Mouse (Mus musculus): ENCODE measurements at regions not wholly inside any gene's neighbourhood (a gene's known extent, or its start where the extent isn't known, plus 50 kb on each side); places are given as distances from the start of the nearest gene placed in this dataset.

DNA sequence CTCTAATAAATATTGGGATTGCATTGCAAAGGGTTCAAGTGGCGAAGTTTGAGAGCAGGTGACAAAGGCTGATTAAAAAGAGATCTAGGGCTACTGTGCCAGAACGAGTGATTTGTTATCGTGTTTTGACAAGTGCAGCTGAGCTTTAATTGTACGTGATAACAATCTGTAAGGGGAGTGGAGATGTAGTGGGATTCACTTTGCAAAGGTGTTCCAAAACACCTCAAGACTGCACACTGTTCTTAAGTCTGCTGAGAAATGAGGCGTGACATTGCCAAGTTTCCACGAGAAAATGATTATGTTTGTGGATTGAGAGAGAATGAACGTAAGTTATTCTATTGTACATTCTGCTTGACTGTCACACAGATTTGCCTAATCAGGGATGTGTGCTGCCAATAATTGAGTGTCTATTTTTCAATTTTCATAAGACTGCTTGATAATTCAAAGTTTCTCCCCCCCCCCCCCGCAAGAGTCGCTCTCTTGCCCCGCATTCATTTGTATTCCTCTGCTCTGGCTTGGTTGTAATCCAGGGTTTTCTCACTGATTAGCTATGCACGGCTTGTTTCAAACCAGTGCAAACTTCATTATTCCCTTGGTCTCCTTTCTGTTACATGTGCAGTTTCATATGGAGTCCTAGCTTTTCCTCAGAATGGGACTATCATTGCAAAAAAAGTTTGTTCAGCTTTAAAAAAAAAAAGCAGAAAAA is 385.7 kb downstream of the Olfm4 start:
- H3K4me3 ChIP-seq (ENCODE audit: control insufficient read depth, low read depth, low read length): no peak overlapping the region
- H3K4me1 ChIP-seq (ENCODE audit: control insufficient read depth, insufficient read depth, low read length): no peaks in the 10 kb centered on the region
- TF ChIP-seq POLR2A (IDR thresholded peaks at IDR 0.05; ENCODE audit: control insufficient read depth, low read depth, low read length) (no peak), CTCF (IDR thresholded peaks at IDR 0.05; ENCODE audit: control insufficient read depth, insufficient read depth, insufficient replicate concordance, low read depth, low read length) (no peak)
- H3K27ac ChIP-seq (ENCODE audit: control insufficient read depth, insufficient read depth, low read depth, low read length): no peak overlapping the region
- H3K36me3 ChIP-seq (ENCODE audit: control insufficient read depth, insufficient read depth, low read length): no peaks in the 10 kb centered on the region
- no peaks in the 10 kb centered on the region for H3K27me3 ChIP-seq (ENCODE audit: control insufficient read depth, insufficient read depth, low read length)

DNA sequence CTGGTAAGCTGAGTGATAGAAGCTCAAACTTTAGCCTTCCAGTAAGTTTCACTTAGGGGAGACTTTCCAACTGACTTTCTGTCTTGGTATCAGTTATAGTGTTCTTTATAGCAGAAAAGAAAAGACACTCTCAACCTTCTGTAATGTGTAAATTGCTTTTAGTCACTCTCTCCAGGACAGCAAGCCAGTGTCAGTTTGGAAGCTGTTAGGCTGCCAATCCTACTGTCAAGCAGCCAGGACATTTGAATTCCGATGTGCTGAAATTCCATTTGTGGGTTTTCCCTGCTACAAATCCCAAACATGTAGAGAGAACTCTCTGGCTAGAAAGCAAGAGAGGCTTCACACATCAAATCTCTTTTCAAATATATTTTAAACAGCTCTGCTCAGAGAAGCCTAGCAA is 390.4 kb downstream of the Olfm4 start:
- TF ChIP-seq POLR2A (IDR thresholded peaks at IDR 0.05; ENCODE audit: control insufficient read depth, low read depth, low read length) (no peak), CTCF (IDR thresholded peaks at IDR 0.05; ENCODE audit: control insufficient read depth, insufficient read depth, insufficient replicate concordance, low read depth, low read length) (no peak)

DNA sequence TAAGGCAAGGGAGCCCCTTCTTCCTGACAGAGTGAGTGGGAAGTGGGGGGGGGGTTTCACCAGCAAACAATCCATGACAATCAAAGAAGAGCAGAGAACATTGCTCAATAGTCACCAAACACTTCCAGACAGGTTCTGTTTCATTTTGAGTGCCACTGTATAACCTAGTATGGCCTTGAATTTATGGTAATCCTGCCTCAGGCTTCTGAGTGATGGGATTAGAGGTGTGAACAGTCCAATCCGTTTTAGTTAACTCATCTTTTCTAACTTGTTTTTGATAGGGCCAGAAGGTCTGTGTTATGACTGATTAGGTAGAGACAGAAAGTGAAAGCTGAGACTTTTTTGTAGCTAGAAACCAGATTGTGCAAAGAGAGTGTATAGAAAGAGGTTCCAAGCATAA is 393.2 kb downstream of the Olfm4 start:
- Histone ChIP-seq H3K27ac (ENCODE audit: control insufficient read depth, insufficient read depth, low read depth, low read length) (no peak overlapping the region), H3K4me1 (ENCODE audit: control insufficient read depth, insufficient read depth, low read length) (no peaks in the 10 kb centered on the region), H3K27me3 (ENCODE audit: control insufficient read depth, insufficient read depth, low read length) (no peaks in the 10 kb centered on the region), H3K4me3 (ENCODE audit: control insufficient read depth, low read depth, low read length) (no peak overlapping the region), H3K36me3 (ENCODE audit: control insufficient read depth, insufficient read depth, low read length) (no peaks in the 10 kb centered on the region)
- TF ChIP-seq CTCF (IDR thresholded peaks at IDR 0.05; ENCODE audit: control insufficient read depth, insufficient read depth, insufficient replicate concordance, low read depth, low read length) (no peak), POLR2A (IDR thresholded peaks at IDR 0.05; ENCODE audit: control insufficient read depth, low read depth, low read length) (no peak)

More for the DNA sequence above, 390.4 kb downstream of the Olfm4 start:
- no peaks in the 10 kb centered on the region for H3K4me1 ChIP-seq (ENCODE audit: control insufficient read depth, insufficient read depth, low read length)
- no peak overlapping the region for H3K27ac ChIP-seq (ENCODE audit: control insufficient read depth, insufficient read depth, low read depth, low read length)
- no peak overlapping the region for H3K4me3 ChIP-seq (ENCODE audit: control insufficient read depth, low read depth, low read length)
- no peaks in the 10 kb centered on the region for H3K36me3 ChIP-seq (ENCODE audit: control insufficient read depth, insufficient read depth, low read length)
- no peaks in the 10 kb centered on the region for H3K27me3 ChIP-seq (ENCODE audit: control insufficient read depth, insufficient read depth, low read length)

DNA sequence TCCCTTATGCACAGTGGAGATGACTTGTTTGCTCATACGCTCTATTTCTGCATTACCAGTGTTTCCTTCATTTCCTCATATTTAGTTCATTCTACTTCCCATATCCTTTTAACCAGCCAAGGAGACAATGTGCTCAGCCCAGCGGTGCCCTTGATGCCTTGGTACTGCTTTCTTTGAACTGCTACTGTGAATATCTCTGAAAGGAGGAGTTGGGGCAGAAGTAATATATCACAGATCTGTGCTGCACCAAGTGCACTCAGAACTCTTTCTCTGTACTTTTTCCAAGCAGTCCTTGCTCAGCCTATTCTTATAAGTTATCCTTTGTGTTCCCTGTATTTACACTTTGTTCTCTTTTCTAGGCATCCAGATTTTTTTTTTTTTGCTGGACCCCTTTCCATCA is 407.5 kb downstream of the Olfm4 start:
- H3K27me3 ChIP-seq (ENCODE audit: control insufficient read depth, insufficient read depth, low read length): no peaks in the 10 kb centered on the region
- TF ChIP-seq POLR2A (IDR thresholded peaks at IDR 0.05; ENCODE audit: control insufficient read depth, low read depth, low read length): no peak
- TF ChIP-seq CTCF (IDR thresholded peaks at IDR 0.05; ENCODE audit: control insufficient read depth, insufficient read depth, insufficient replicate concordance, low read depth, low read length): no peak
- no peak overlapping the region for H3K4me3 ChIP-seq (ENCODE audit: control insufficient read depth, low read depth, low read length)
- H3K36me3 ChIP-seq (ENCODE audit: control insufficient read depth, insufficient read depth, low read length): no peaks in the 10 kb centered on the region
- no peak overlapping the region for H3K27ac ChIP-seq (ENCODE audit: control insufficient read depth, insufficient read depth, low read depth, low read length)
- no peaks in the 10 kb centered on the region for H3K4me1 ChIP-seq (ENCODE audit: control insufficient read depth, insufficient read depth, low read length)

DNA sequence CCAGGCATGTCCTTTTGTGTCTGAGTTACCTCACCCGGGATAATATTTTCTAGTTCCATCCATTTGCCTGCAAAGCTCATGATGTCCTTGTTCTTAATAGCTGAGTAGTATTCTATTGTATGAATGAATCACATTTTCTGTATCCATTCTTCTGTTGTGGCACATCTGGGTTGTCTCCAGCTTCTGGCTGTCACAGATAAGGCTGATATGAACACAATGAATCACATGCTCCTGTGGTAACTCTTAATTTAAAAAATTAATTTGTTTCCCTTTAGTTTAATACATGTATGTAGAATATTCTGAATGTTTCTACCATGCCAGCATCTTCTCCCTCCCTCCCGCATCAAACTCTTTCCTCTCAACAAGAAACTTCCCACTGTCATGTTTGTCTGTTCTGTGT is 424.4 kb downstream of the Olfm4 start:
- no peaks in the 10 kb centered on the region for H3K36me3 ChIP-seq (ENCODE audit: control insufficient read depth, insufficient read depth, low read length)
- no peak overlapping the region for H3K27ac ChIP-seq (ENCODE audit: control insufficient read depth, insufficient read depth, low read depth, low read length)
- no peaks in the 10 kb centered on the region for H3K27me3 ChIP-seq (ENCODE audit: control insufficient read depth, insufficient read depth, low read length)
- TF ChIP-seq CTCF (IDR thresholded peaks at IDR 0.05; ENCODE audit: control insufficient read depth, insufficient read depth, insufficient replicate concordance, low read depth, low read length): no peak
- TF ChIP-seq POLR2A (IDR thresholded peaks at IDR 0.05; ENCODE audit: control insufficient read depth, low read depth, low read length): no peak
- no peaks in the 10 kb centered on the region for H3K4me1 ChIP-seq (ENCODE audit: control insufficient read depth, insufficient read depth, low read length)
- H3K4me3 ChIP-seq (ENCODE audit: control insufficient read depth, low read depth, low read length): no peak overlapping the region

DNA sequence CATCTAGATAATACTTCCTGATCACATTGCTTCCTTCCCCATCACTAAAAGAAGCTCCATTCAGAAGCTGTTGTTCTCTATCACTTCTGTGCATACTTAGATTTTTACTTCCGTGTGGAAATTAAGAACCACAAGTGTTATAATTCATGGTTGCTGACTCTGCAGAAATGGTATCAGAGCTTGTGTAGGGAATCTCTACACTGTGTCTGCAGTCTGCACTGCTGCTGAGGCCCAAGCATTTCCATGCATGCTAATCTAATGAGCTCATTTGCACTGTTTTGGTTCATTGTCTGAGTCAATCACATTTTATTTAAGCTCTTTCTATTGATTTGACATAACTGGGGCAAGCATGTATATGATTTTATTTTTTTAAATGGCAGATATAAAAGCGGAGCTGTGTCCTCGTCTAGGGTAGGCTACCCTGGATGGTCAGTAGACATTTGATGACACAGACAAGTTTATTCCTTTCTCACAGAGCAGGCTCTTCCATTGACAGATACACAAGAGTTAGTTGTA is 435.0 kb downstream of the Olfm4 start:
- H3K4me1 ChIP-seq (ENCODE audit: control insufficient read depth, insufficient read depth, low read length): no peaks in the 10 kb centered on the region

DNA sequence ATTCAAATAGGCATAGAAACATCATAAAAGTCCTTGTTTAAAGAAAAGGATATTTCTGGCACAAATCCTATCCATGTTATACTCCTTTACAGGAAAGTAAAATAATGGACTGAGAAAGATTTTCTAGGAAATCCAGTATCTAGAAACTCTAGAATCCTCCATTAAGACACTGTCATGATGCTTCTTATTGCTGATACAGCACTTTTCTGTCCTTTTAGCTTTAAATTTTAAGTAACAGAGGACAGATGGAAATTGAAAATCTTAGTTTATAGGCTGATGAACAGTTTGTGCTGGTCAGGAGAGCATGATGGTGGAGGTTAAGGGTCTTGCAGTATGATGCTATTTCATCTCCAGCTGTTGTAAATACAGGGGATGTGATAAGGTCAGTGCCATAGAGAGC is 459.9 kb downstream of the Olfm4 start:
- no peak overlapping the region for H3K27ac ChIP-seq (ENCODE audit: control insufficient read depth, insufficient read depth, low read depth, low read length)
- no peaks in the 10 kb centered on the region for H3K27me3 ChIP-seq (ENCODE audit: control insufficient read depth, insufficient read depth, low read length)
- H3K4me3 ChIP-seq (ENCODE audit: control insufficient read depth, low read depth, low read length): no peak overlapping the region
- H3K36me3 ChIP-seq (ENCODE audit: control insufficient read depth, insufficient read depth, low read length): no peaks in the 10 kb centered on the region
- TF ChIP-seq CTCF (IDR thresholded peaks at IDR 0.05; ENCODE audit: control insufficient read depth, insufficient read depth, insufficient replicate concordance, low read depth, low read length): no peak
- no peaks in the 10 kb centered on the region for H3K4me1 ChIP-seq (ENCODE audit: control insufficient read depth, insufficient read depth, low read length)

More for the DNA sequence above, 435.0 kb downstream of the Olfm4 start:
- Histone ChIP-seq H3K4me3 (ENCODE audit: control insufficient read depth, low read depth, low read length) (no peak overlapping the region), H3K27me3 (ENCODE audit: control insufficient read depth, insufficient read depth, low read length) (no peaks in the 10 kb centered on the region), H3K27ac (ENCODE audit: control insufficient read depth, insufficient read depth, low read depth, low read length) (no peak overlapping the region), H3K36me3 (ENCODE audit: control insufficient read depth, insufficient read depth, low read length) (no peaks in the 10 kb centered on the region)
- TF ChIP-seq POLR2A (IDR thresholded peaks at IDR 0.05; ENCODE audit: control insufficient read depth, low read depth, low read length): no peak
- TF ChIP-seq CTCF (IDR thresholded peaks at IDR 0.05; ENCODE audit: control insufficient read depth, insufficient read depth, insufficient replicate concordance, low read depth, low read length): no peak
